Mouse (Mus musculus): ENCODE results near the gene Sprr1b. TPM values are rescaled to one million over a fixed set of nuclear protein-coding genes. Genes with fewer than 3 reads are reported as not detected.
"Not testable (repeated sequence)": the region's sequence is repeated elsewhere in the genome, so short reads cannot be mapped to it uniquely, and the experiment has no call there.

The Sprr1b gene
- not detected in 2 replicates for polyA plus RNA-seq (2012; ENCODE audit: insufficient read depth, insufficient read length, missing spikeins)

GRCm38 (mm10) chr3:92438689-92439088 is at the start of gene Sprr1b:
TSS of gene Sprr1b (minus strand) at chr3:92438789.
- TF ChIP-seq POLR2A (IDR thresholded peaks at IDR 0.05; ENCODE audit: borderline replicate concordance, low read depth, low read length) (no peak), CTCF (IDR thresholded peaks at IDR 0.05; ENCODE audit: low read depth, low read length) (no peak)
- Histone ChIP-seq H3K4me3 (ENCODE audit: insufficient read depth, low read length) (no peak within 1 kb of the TSS), H3K27ac (ENCODE audit: insufficient read depth, low read depth, low read length) (no peak within 1 kb of the TSS), H3K4me1 (ENCODE audit: control insufficient read depth, insufficient read depth, low read length) (no peaks in the 10 kb centered on the region)

DNA sequence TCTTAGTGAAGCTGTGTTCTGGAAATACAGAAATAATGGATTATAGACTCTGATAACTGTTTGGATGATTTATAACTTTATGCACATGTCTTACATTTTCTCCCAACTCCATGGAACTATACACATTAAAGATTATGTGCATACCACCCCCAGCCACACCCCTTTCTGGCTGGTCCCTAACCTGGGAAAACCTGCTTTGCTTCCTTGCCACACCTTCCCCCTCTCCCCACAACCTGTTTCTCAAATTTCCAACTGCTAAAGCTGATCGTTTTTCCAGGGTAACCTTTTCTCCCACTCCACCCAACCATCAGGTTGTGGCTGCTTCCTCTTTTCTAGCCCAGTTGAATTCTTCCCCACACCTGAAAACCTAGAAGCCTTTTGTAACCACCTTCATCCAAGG is 47.7 kb upstream of the Sprr1b start:
- Histone ChIP-seq H3K4me1 (ENCODE audit: control insufficient read depth, insufficient read depth, low read length) (no peaks in the 10 kb centered on the region), H3K27ac (ENCODE audit: insufficient read depth, low read depth, low read length) (no peak overlapping the region), H3K4me3 (ENCODE audit: insufficient read depth, low read length) (no peak overlapping the region)
- TF ChIP-seq CTCF (IDR thresholded peaks at IDR 0.05; ENCODE audit: low read depth, low read length) (no peak), POLR2A (IDR thresholded peaks at IDR 0.05; ENCODE audit: borderline replicate concordance, low read depth, low read length) (no peak)

DNA sequence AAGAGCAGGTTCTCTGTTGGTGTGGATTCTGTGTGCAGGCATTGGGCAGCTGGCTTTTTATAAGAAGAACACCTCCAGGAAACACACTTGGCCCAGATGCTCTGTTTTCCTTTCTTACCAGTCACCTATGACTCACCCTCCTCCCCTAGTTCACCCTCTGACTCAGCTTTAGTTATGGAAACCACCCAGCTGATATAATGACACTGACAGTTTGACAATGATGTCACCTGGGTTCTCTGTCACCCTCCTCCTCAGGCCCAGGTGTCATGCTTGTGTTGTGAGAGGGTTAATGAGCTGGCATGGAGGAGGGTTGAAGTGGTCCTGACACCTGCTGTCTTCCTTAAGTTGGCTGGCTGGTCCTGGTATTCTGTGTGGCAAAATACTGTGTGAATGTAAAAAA is 47.3 kb upstream of the Sprr1b start, which contains the start of gene Sprr1a:
TSS of gene Sprr1a (minus strand) at position 33 of the 400 bp plus-strand sequence.
- Histone ChIP-seq H3K27ac (ENCODE audit: insufficient read depth, low read depth, low read length) (no peak within 1 kb of the TSS), H3K4me1 (ENCODE audit: control insufficient read depth, insufficient read depth, low read length) (no peaks in the 10 kb centered on the region), H3K4me3 (ENCODE audit: insufficient read depth, low read length) (no peak within 1 kb of the TSS)
- TF ChIP-seq CTCF (IDR thresholded peaks at IDR 0.05; ENCODE audit: low read depth, low read length), result no peak
- TF ChIP-seq POLR2A (IDR thresholded peaks at IDR 0.05; ENCODE audit: borderline replicate concordance, low read depth, low read length), result no peak

- not testable (repeated sequence) for H3K4me1 ChIP-seq (ENCODE audit: control insufficient read depth, insufficient read depth, low read length); H3K4me3 ChIP-seq (ENCODE audit: insufficient read depth, low read length); H3K27ac ChIP-seq (ENCODE audit: insufficient read depth, low read depth, low read length)
Observed at GRCm38 (mm10) chr3:92481249-92481648, 42.7 kb upstream of the Sprr1b start.

DNA sequence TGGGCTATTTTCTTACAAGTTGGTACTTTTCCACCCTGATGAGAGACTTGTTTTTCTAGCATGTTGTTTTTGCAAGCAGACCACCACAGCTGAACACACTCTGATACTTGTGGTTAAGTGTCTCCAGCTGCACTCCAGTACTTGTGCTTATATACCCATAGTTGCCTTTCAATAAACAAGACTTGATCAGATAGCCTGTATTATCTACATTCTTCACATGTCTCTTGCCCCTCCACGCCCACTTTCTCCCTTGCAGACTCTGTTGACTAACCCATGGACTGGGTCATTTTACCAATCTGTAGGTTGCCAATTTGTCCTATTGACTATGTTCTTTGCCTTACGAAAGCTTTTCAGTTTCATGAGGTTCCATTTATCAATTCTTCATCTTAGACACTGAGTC is 31.5 kb upstream of the Sprr1b start:
- Histone ChIP-seq H3K27ac (ENCODE audit: insufficient read depth, low read depth, low read length) (no peak overlapping the region), H3K4me3 (ENCODE audit: insufficient read depth, low read length) (no peak overlapping the region), H3K4me1 (ENCODE audit: control insufficient read depth, insufficient read depth, low read length) (no peaks in the 10 kb centered on the region)
- TF ChIP-seq POLR2A (IDR thresholded peaks at IDR 0.05; ENCODE audit: borderline replicate concordance, low read depth, low read length) (no peak), CTCF (IDR thresholded peaks at IDR 0.05; ENCODE audit: low read depth, low read length) (no peak)

DNA sequence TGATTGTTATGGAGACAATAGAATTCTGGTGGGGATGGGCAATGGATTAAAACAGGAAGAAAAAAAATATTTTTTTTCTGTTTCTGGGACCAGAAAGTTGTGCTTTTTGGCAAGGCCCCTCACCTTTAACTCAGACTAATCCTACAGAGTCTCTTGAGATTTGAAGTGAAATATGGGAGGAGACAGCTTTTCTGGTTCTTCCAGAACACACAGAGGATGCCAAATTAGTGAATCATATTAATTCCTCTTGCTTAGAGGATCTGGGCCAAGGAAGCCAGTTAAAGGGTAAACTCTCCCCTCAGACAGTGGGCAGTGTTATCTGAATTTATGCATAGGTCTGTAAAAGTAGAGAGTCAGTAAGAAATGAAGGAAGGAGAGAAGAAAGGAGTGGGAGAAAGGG is 28.8 kb upstream of the Sprr1b start:
- Histone ChIP-seq H3K27ac (ENCODE audit: insufficient read depth, low read depth, low read length) (no peak overlapping the region), H3K4me1 (ENCODE audit: control insufficient read depth, insufficient read depth, low read length) (no peaks in the 10 kb centered on the region), H3K4me3 (ENCODE audit: insufficient read depth, low read length) (no peak overlapping the region)
- TF ChIP-seq CTCF (IDR thresholded peaks at IDR 0.05; ENCODE audit: low read depth, low read length), result no peak
- no peak for TF ChIP-seq POLR2A (IDR thresholded peaks at IDR 0.05; ENCODE audit: borderline replicate concordance, low read depth, low read length)

DNA sequence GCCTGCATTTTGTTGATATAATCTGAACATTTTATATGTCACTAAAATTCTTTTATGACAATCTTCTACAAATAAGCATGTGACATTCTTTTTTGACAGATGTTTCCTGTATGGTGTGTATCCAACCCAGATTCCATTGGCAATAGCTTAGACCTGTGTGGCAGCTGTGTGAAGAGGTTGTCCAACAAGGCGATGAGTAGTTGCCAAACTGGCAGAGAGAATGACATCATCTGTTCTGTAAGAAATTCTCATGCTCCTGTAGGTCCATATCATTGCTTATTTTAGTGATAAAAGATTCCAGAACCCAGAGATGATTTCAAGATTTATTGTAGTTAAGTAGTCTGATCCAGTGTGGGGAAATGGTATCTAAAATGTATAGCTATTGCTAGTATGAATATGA is 28.0 kb upstream of the Sprr1b start:
- no peak for TF ChIP-seq CTCF (IDR thresholded peaks at IDR 0.05; ENCODE audit: low read depth, low read length)

GRCm38 (mm10) chr3:92458620-92459019 is 20.0 kb upstream of the Sprr1b start, which contains the start of gene Sprr3:
TSS of gene Sprr3 (minus strand) at chr3:92458720.
- Histone ChIP-seq H3K4me3 (ENCODE audit: insufficient read depth, low read length) (no peak within 1 kb of the TSS), H3K27ac (ENCODE audit: insufficient read depth, low read depth, low read length) (no peak within 1 kb of the TSS), H3K4me1 (ENCODE audit: control insufficient read depth, insufficient read depth, low read length) (no peaks in the 10 kb centered on the region)
- no peak for TF ChIP-seq CTCF (IDR thresholded peaks at IDR 0.05; ENCODE audit: low read depth, low read length)
- TF ChIP-seq POLR2A (IDR thresholded peaks at IDR 0.05; ENCODE audit: borderline replicate concordance, low read depth, low read length), result no peak

More for the DNA sequence above, 28.0 kb upstream of the Sprr1b start:
- Histone ChIP-seq H3K27ac (ENCODE audit: insufficient read depth, low read depth, low read length) (no peak overlapping the region), H3K4me3 (ENCODE audit: insufficient read depth, low read length) (no peak overlapping the region), H3K4me1 (ENCODE audit: control insufficient read depth, insufficient read depth, low read length) (no peaks in the 10 kb centered on the region)

GRCm38 (mm10) chr3:92455151-92455550 is 16.6 kb upstream of the Sprr1b start:
- TF ChIP-seq POLR2A (IDR thresholded peaks at IDR 0.05; ENCODE audit: borderline replicate concordance, low read depth, low read length) (no peak), CTCF (IDR thresholded peaks at IDR 0.05; ENCODE audit: low read depth, low read length) (no peak)

DNA sequence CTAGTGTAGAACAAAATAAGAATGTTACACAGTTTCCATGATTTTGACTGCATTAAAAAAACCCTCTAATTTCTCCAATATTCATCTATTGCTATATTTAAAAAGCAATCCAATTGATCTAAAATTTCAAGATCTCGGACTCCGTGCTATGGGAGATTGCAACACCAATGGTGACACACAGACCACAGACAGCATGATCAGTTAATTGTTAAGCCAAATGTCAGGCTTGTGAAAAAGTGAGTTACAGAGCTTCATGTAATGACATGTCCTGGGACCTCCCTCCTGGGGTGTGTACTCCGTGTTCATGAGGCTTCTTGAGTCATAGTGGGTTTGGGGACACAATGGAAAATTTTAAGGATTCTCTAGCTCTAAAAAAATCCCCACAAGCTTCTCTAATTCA is 1.6 kb upstream of the Sprr1b start:
- H3K27ac ChIP-seq (ENCODE audit: insufficient read depth, low read depth, low read length), result no peak overlapping the region
- no peak for TF ChIP-seq CTCF (IDR thresholded peaks at IDR 0.05; ENCODE audit: low read depth, low read length)
- TF ChIP-seq POLR2A (IDR thresholded peaks at IDR 0.05; ENCODE audit: borderline replicate concordance, low read depth, low read length), result no peak
- no peaks in the 10 kb centered on the region for H3K4me1 ChIP-seq (ENCODE audit: control insufficient read depth, insufficient read depth, low read length)
- H3K4me3 ChIP-seq (ENCODE audit: insufficient read depth, low read length), result no peak overlapping the region

More at GRCm38 (mm10) chr3:92455151-92455550, 16.6 kb upstream of the Sprr1b start:
- no peaks in the 10 kb centered on the region for H3K4me1 ChIP-seq (ENCODE audit: control insufficient read depth, insufficient read depth, low read length)
- H3K4me3 ChIP-seq (ENCODE audit: insufficient read depth, low read length), result no peak overlapping the region
- H3K27ac ChIP-seq (ENCODE audit: insufficient read depth, low read depth, low read length), result no peak overlapping the region

DNA sequence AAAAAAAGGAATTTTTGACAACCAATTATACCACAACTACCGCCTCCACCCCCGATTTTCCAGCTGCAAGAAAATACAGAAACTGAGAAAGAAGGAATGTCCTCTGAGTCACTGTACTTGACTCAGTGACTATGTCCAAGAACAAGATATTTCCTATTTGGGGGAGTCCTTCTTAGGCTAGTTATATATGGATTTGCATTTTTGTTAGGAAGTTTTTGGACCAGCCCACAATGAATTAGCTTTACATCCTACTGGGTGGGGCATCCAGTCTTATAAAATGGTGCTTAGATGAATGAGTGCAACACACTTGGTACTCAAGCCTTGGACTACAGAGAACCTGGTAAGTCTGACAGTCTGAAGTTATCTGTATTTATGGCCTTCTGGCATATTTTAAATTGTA is 6.3 kb downstream of the Sprr1b start, which contains the start of gene Sprr2k:
TSS of gene Sprr2k (plus strand) at position 301 of the 400 bp plus-strand sequence.
- Histone ChIP-seq H3K4me3 (ENCODE audit: insufficient read depth, low read length) (no peak within 1 kb of the TSS), H3K4me1 (ENCODE audit: control insufficient read depth, insufficient read depth, low read length) (no peaks in the 10 kb centered on the region), H3K27ac (ENCODE audit: insufficient read depth, low read depth, low read length) (no peak within 1 kb of the TSS)
- TF ChIP-seq CTCF (IDR thresholded peaks at IDR 0.05; ENCODE audit: low read depth, low read length) (no peak), POLR2A (IDR thresholded peaks at IDR 0.05; ENCODE audit: borderline replicate concordance, low read depth, low read length) (no peak)
